Mouse (Mus musculus): Measurements from ENCODE around the gene Psmd6.

Gene Psmd6

DNA sequence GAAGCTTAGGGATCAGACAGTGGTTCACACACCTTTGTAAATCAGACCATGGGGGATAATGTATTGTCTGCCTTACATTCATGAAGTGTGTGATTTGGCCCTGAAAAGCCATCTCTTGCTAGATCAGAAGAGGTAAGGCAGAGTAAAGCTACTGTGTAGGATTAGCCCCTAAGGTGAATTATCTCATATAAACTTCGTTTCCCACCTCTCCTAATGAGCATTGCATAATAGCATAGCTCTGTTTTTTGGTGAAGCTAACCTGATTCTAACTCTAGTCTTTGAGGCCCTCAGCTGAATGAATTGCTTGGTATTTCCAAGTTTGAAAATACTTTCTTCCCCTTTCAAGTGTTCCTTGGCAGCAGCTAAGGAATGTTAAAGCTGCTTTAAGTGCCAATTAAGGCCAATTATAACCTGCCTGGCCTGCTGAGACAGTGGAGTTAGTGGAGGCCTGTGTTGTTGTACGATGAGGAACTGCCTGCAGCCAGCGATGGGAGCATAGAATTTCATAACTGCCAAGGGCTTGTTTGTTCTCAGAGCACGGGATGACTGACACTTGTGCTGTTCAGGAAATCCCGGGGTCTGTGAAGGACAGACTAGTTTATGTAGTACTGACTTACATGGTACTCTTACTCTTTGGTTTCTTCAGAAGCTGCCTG lies 56.2 kb downstream of the Psmd6 start:
- no peak for DNase-seq (ENCODE audit: extremely low spot score, low read depth, low spot score)

DNA sequence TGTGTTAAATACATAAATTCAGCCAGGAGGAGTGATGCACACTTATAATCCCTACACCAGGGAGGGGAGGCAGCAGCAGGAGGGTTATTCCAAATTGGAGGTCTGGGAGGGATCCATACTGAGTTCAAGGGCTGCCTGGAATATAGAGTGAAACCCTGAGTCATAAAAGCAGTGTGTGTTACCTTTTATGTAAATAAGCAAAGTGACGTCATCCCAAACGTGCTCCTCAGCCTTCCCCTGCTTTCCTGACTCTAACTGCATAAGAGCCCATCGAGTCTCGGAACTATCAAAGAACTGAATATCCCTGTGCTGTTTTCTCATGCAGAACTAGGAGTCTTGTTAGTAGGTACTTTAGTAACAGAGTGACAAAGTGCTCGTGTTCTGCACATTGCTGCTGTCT lies 57.4 kb downstream of the Psmd6 start:
- DNase-seq (ENCODE audit: extremely low spot score, low read depth, low spot score), result no peak

DNA sequence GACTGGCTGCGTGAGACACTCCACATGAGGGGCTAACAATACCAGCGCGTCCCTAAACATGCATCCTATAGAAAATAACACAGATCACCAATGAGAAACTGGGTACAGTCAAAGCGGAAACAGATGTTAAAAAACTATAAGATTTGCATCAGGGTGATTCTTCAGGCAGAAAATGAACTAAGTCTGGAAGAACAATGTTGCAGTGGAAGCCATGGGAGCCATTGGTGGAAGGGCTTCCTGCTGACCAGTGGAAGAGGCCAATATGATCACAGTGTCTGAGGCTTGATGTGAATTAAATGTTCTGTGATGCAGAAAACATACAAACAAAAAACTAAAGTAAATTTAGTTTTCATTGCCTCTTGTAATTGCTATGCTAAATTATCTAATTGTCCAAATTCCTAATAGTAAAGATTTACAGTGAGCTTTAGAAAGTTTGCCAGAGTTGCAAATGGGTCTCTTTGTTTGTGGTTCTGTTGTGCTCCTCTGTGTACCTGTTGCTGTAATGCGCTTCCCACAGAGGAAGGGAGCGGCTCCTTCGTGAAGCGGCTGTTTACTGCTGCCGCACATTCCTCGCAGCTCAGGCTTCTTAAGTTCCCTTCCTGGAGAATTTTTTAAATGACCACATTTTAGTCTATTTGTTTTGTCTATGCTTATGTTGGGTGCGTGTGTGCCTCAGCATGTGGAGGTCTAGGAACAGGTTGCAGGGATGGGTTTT lies 58.1 kb downstream of the Psmd6 start:
- no peak for DNase-seq (ENCODE audit: extremely low spot score, low read depth, low spot score)

Measured in hindlimb bud, embryonic 11.5 days (tissue).